Comparison of ENCODE assay signal across 28 mouse cellular contexts in the genomic region with DNA sequence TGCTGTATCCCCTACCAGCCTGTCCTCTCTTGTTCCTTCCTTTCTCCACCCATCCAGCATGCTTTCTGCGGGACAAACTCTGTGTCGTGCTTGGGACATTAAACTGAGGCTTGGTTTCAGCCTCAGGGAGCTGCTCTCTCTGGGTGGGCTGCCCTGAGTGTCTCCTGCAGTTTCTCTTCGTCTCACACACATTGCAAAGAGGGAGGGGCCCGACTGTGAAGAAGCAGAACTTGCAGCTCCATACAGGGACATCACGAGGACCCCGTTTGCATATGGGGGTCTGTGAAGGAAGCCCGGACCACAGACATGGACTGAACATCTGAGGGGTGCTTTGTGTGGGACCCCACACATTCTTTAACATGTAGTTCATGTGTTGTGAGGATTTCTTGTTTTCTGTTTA.
"Had no signal": no experiment of that assay in that cellular context is flagged by ENCODE, and none has a peak within 500 bp of the region (broad histone marks: within the 10 kb centered on the region; RNA-seq: fewer than 3 reads in every experiment).

No protein-coding gene starts in this region.

- H3K9me3 ChIP-seq: embryonic facial prominence, embryonic 10.5 days; embryonic facial prominence, embryonic 15.5 days; forebrain, embryonic 10.5 days; forebrain, embryonic 12.5 days; forebrain, embryonic 13.5 days; forebrain, embryonic 15.5 days had no signal

- H3K4me1 ChIP-seq: embryonic facial prominence, embryonic 10.5 days; embryonic facial prominence, embryonic 12.5 days; embryonic facial prominence, embryonic 13.5 days; embryonic facial prominence, embryonic 15.5 days; forebrain, embryonic 10.5 days; forebrain, embryonic 12.5 days; forebrain, embryonic 13.5 days; forebrain, embryonic 15.5 days had no signal

- H3K27ac ChIP-seq: embryonic facial prominence, embryonic 10.5 days; embryonic facial prominence, embryonic 12.5 days; embryonic facial prominence, embryonic 13.5 days; embryonic facial prominence, embryonic 15.5 days; forebrain, embryonic 10.5 days; forebrain, embryonic 12.5 days; forebrain, embryonic 13.5 days; forebrain, embryonic 15.5 days; gastrocnemius, adult 2 months had no signal

- H3K4me2 ChIP-seq: embryonic facial prominence, embryonic 12.5 days; embryonic facial prominence, embryonic 13.5 days; embryonic facial prominence, embryonic 15.5 days; forebrain, embryonic 12.5 days; forebrain, embryonic 13.5 days; forebrain, embryonic 15.5 days had no signal

- H3K36me3 ChIP-seq: embryonic facial prominence, embryonic 10.5 days; embryonic facial prominence, embryonic 12.5 days; embryonic facial prominence, embryonic 13.5 days; embryonic facial prominence, embryonic 15.5 days; forebrain, embryonic 10.5 days; forebrain, embryonic 12.5 days; forebrain, embryonic 15.5 days had no signal

- H3K9ac ChIP-seq: embryonic facial prominence, embryonic 12.5 days; embryonic facial prominence, embryonic 13.5 days; embryonic facial prominence, embryonic 15.5 days; forebrain, embryonic 12.5 days; forebrain, embryonic 13.5 days; forebrain, embryonic 15.5 days; forebrain, postnatal 0 days had no signal

- H3K27me3 ChIP-seq: embryonic facial prominence, embryonic 12.5 days; embryonic facial prominence, embryonic 15.5 days had no signal

- ATAC-seq: forebrain, embryonic 13.5 days; forebrain, embryonic 14.5 days; forebrain, embryonic 15.5 days; forebrain, embryonic 16.5 days; forebrain, postnatal 0 days had no signal

- H3K4me3 ChIP-seq: embryonic facial prominence, embryonic 10.5 days; embryonic facial prominence, embryonic 12.5 days; embryonic facial prominence, embryonic 13.5 days; embryonic facial prominence, embryonic 15.5 days; erythroblast, embryonic 14.5 days; forebrain, embryonic 10.5 days; forebrain, embryonic 12.5 days; forebrain, embryonic 13.5 days; forebrain, embryonic 15.5 days; gastrocnemius, adult 2 months had no signal

- DNase-seq: cerebellum, adult 18-20 months; cerebellum, adult 2 months; cerebellum, adult 8-10 months; cerebellum, adult 9-10 months; cerebellum, adult 9-11 months; cerebellum, postnatal 10 days; cerebellum, postnatal 14 days; cerebellum, postnatal 25 days; cerebellum, postnatal 36 days; embryo, embryonic 11 days; forebrain, postnatal 0 days; gastrocnemius, adult 2 months; gastrocnemius, postnatal 10 days; gastrocnemius, postnatal 14 days; gastrocnemius, postnatal 25 days; gastrocnemius, postnatal 36 days; heart, adult 11 months had no signal
